Mouse (Mus musculus) megakaryocyte progenitor cell, adult 5-6 weeks (primary cell): ENCODE results near the gene Parp16. TPM values are rescaled to one million over a fixed set of nuclear protein-coding genes. Genes with fewer than 3 reads are reported as not detected.

Source experiments
- ATAC-seq: replicated peaks from 2 replicates; pipeline ENCODE4 v1.8.0; 2016; ENCODE audit warnings: mild to moderate bottlenecking, moderate TSS enrichment, inconsistent platforms; ENCODE audit not compliant: poor library complexity
- total RNA-seq, 2 experiments: library from RNA; stranded (forward) in 1 of 2; stranded (reverse) in 1 of 2; fragments of 157-497, 149-512 nt in 1 of 2; fragments of 200-1000 nt in 1 of 2; gene quantifications; 2 replicates each; pipeline versions ENCODE4 v1.2.3 to v1.2.4; 2015 to 2017

The Parp16 gene
- total RNA-seq, 2 experiments from 2014 or later: 2.8 to 3.3 TPM

- no peak for ATAC-seq
These were observed 16.6 kb upstream of the Parp16 start for GRCm38 (mm10) chr9:65178336-65179213.

GRCm38 (mm10) chr9:65179817-65180624 lies 15.1 kb upstream of the Parp16 start:
- ATAC-seq: peak; percentile 65

GRCm38 (mm10) chr9:65188599-65188998 lies 6.6 kb upstream of the Parp16 start:
- ATAC-seq: peak; percentile 97

GRCm38 (mm10) chr9:65190306-65190705 lies 4.8 kb upstream of the Parp16 start:
- no peak for ATAC-seq

GRCm38 (mm10) chr9:65191389-65191754 lies 3.8 kb upstream of the Parp16 start:
- no peak for ATAC-seq

- ATAC-seq: no peak
These were observed 3.2 kb upstream of the Parp16 start for GRCm38 (mm10) chr9:65191755-65192469.

- ATAC-seq: no peak
These were observed 1.9 kb upstream of the Parp16 start for GRCm38 (mm10) chr9:65193214-65193613.

GRCm38 (mm10) chr9:65195621-65195981 lies 448 bp downstream of the Parp16 start:
- no peak for ATAC-seq

- peak; percentile 62 for ATAC-seq
These were observed 1.0 kb downstream of the Parp16 start for GRCm38 (mm10) chr9:65195982-65196737.

GRCm38 (mm10) chr9:65196738-65197569 lies 1.8 kb downstream of the Parp16 start:
- ATAC-seq: peak; percentile 40

GRCm38 (mm10) chr9:65197826-65198225 lies 2.7 kb downstream of the Parp16 start:
- no peak for ATAC-seq

- no peak for ATAC-seq
These were observed 4.6 kb downstream of the Parp16 start for GRCm38 (mm10) chr9:65199723-65200122.

- ATAC-seq: peak; percentile 21
These were observed 5.5 kb downstream of the Parp16 start for GRCm38 (mm10) chr9:65200606-65201005.

GRCm38 (mm10) chr9:65201021-65201380 lies 5.8 kb downstream of the Parp16 start:
- peak; percentile 32 for ATAC-seq

- ATAC-seq: peak; percentile 63
These were observed 6.4 kb downstream of the Parp16 start for GRCm38 (mm10) chr9:65201381-65202164.

GRCm38 (mm10) chr9:65202165-65202754 lies 7.1 kb downstream of the Parp16 start:
- ATAC-seq: 0 out of 2 replicates have a peak, but pooled peaks have one; percentile 3

GRCm38 (mm10) chr9:65205049-65205815 lies 10.1 kb downstream of the Parp16 start:
- ATAC-seq: no peak
